Mouse (Mus musculus): ENCODE measurements at regions not wholly inside any gene's neighbourhood (a gene's known extent, or its start where the extent isn't known, plus 50 kb on each side); places are given as distances from the start of the nearest gene placed in this dataset.

DNA sequence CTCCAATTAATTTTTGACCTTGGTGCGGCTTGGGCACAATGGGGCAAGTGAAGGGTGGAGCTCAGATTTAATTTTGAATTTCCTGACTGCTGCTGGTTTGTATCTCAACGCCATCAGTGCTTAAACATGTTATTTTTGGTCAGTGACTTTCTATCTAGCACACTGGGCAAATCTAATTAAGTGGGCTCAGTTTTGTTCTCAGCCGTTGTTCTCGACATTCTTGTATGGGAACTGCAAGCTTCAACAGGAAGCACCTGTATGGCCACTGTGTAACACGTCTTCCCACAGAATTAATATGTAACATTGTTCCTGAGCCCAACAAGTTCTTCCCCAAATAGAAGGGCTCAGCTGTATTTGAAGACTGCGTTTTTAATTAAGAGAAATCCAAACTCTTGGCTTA is 105.7 kb upstream of the Ednrb start:
- no peak overlapping the region for H3K4me3 ChIP-seq (ENCODE audit: insufficient read depth, low read length)
- TF ChIP-seq POLR2A (IDR thresholded peaks at IDR 0.05; ENCODE audit: extremely low read depth, insufficient read depth, low read length) (no peak), CTCF (IDR thresholded peaks at IDR 0.05; ENCODE audit: extremely low read depth, insufficient read depth, low read length) (no peak)
- no peak overlapping the region for H3K27ac ChIP-seq (ENCODE audit: insufficient read depth, low read length)
- no peaks in the 10 kb centered on the region for H3K4me1 ChIP-seq (ENCODE audit: control insufficient read depth, insufficient read depth, low read length)

GRCm38 (mm10) chr14:103948026-103948777 is 104.0 kb upstream of the Ednrb start:
- TF ChIP-seq POLR2A (IDR thresholded peaks at IDR 0.05; ENCODE audit: extremely low read depth, insufficient read depth, low read length) (no peak), CTCF (IDR thresholded peaks at IDR 0.05; ENCODE audit: extremely low read depth, insufficient read depth, low read length) (no peak)
- H3K27ac ChIP-seq (ENCODE audit: insufficient read depth, low read length): no peak overlapping the region

DNA sequence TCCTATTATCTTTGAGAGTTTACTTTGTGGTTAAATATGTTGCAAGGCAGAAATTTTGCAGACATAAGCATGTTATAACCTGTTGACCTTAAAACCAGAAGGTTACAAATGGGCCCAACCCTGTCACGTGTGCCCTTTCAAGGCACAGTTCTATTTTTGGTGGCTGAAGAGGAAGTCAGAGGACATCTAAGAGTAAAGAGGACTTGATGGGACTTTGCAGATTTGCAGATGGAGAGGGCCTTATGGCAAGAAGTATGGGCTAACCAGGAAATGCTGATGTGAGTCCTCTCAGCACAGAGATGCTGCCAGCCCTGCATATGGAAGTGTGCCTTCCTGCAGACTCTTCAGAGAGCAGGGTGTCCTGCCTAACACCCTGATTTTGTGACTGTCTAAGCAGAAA is 101.6 kb upstream of the Ednrb start:
- TF ChIP-seq POLR2A (IDR thresholded peaks at IDR 0.05; ENCODE audit: extremely low read depth, insufficient read depth, low read length) (no peak), CTCF (IDR thresholded peaks at IDR 0.05; ENCODE audit: extremely low read depth, insufficient read depth, low read length) (no peak)
- Histone ChIP-seq H3K27ac (ENCODE audit: insufficient read depth, low read length) (no peak overlapping the region), H3K4me3 (ENCODE audit: insufficient read depth, low read length) (no peak overlapping the region)

More at GRCm38 (mm10) chr14:103948026-103948777, 104.0 kb upstream of the Ednrb start:
- H3K4me3 ChIP-seq (ENCODE audit: insufficient read depth, low read length): no peak overlapping the region
- no peaks in the 10 kb centered on the region for H3K4me1 ChIP-seq (ENCODE audit: control insufficient read depth, insufficient read depth, low read length)

DNA sequence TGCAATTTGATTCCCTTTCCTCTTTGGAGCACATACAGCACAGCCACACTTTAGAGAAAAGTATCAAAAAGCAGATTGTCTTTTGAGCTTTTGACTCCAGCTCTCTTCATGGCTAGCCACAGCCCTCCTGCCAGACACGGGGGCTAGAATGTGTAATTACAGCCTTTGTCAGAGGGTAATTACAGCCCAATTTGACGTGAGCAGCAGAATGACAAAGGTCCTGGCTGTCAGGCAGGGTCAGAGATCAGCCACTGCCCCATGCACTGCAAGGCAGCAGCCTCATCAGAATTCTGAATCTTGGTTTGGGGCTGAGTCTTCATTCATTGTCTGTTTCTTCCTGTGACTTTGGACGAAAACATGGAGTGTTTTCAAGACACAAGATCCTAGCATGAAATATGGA is 95.7 kb upstream of the Ednrb start:
- Histone ChIP-seq H3K4me3 (ENCODE audit: insufficient read depth, low read length) (no peak overlapping the region), H3K4me1 (ENCODE audit: control insufficient read depth, insufficient read depth, low read length) (no peaks in the 10 kb centered on the region), H3K27ac (ENCODE audit: insufficient read depth, low read length) (no peak overlapping the region)
- TF ChIP-seq POLR2A (IDR thresholded peaks at IDR 0.05; ENCODE audit: extremely low read depth, insufficient read depth, low read length) (no peak), CTCF (IDR thresholded peaks at IDR 0.05; ENCODE audit: extremely low read depth, insufficient read depth, low read length) (no peak)

More for the DNA sequence above, 101.6 kb upstream of the Ednrb start:
- no peaks in the 10 kb centered on the region for H3K4me1 ChIP-seq (ENCODE audit: control insufficient read depth, insufficient read depth, low read length)

DNA sequence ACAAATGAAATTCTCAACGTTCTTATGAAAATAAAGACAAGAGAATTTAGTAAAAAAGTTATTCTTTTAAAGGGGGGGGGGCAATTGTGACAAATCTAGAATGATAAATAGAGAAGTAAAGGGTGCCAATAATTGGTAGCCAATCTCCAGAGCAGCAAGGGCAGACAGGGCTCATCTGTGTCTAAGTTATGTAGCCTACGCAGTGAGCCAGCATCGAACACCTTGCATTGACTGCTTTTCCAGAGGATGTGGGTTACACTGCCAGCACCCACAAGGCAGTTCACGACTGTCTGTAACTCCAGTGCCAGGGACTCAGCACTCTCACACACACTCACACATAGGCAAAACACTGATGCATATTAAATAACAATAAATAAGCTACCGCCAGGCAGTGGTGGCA is 94.7 kb upstream of the Ednrb start:
- Histone ChIP-seq H3K4me3 (ENCODE audit: insufficient read depth, low read length) (no peak overlapping the region), H3K27ac (ENCODE audit: insufficient read depth, low read length) (no peak overlapping the region), H3K4me1 (ENCODE audit: control insufficient read depth, insufficient read depth, low read length) (no peaks in the 10 kb centered on the region)
- TF ChIP-seq CTCF (IDR thresholded peaks at IDR 0.05; ENCODE audit: extremely low read depth, insufficient read depth, low read length) (no peak), POLR2A (IDR thresholded peaks at IDR 0.05; ENCODE audit: extremely low read depth, insufficient read depth, low read length) (no peak)

GRCm38 (mm10) chr14:103938201-103938600 is 94.0 kb upstream of the Ednrb start:
- Histone ChIP-seq H3K27ac (ENCODE audit: insufficient read depth, low read length) (no peak overlapping the region), H3K4me1 (ENCODE audit: control insufficient read depth, insufficient read depth, low read length) (no peaks in the 10 kb centered on the region), H3K4me3 (ENCODE audit: insufficient read depth, low read length) (no peak overlapping the region)
- TF ChIP-seq POLR2A (IDR thresholded peaks at IDR 0.05; ENCODE audit: extremely low read depth, insufficient read depth, low read length): no peak
- no peak for TF ChIP-seq CTCF (IDR thresholded peaks at IDR 0.05; ENCODE audit: extremely low read depth, insufficient read depth, low read length)

- no peaks in the 10 kb centered on the region for H3K4me1 ChIP-seq (ENCODE audit: control insufficient read depth, insufficient read depth, low read length)
- H3K27ac ChIP-seq (ENCODE audit: insufficient read depth, low read length): no peak overlapping the region
- TF ChIP-seq POLR2A (IDR thresholded peaks at IDR 0.05; ENCODE audit: extremely low read depth, insufficient read depth, low read length) (no peak), CTCF (IDR thresholded peaks at IDR 0.05; ENCODE audit: extremely low read depth, insufficient read depth, low read length) (no peak)
- no peak overlapping the region for H3K4me3 ChIP-seq (ENCODE audit: insufficient read depth, low read length)
These were observed 93.5 kb upstream of the Ednrb start for GRCm38 (mm10) chr14:103937700-103938099.

DNA sequence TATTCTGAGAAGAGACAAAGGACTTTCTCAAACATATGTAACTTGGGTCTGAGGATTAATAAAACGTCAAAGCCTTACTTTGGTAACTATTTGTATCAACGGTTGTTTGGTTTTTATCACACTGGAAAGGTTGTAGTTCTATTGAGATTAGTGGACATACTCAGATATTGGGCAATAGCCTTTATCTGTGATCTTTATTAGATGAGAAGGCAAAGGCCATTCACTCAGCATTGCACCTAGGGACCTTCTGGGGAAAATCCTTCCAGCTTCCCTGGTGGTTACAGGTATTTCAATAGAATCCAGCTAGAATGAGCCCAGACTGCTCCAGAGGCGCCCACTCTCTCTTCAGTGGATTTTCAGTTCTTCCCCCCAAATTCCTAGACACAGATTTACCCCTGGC is 89.6 kb upstream of the Ednrb start:
- TF ChIP-seq CTCF (IDR thresholded peaks at IDR 0.05; ENCODE audit: extremely low read depth, insufficient read depth, low read length) (no peak), POLR2A (IDR thresholded peaks at IDR 0.05; ENCODE audit: extremely low read depth, insufficient read depth, low read length) (no peak)
- H3K27ac ChIP-seq (ENCODE audit: insufficient read depth, low read length): no peak overlapping the region
- no peak overlapping the region for H3K4me3 ChIP-seq (ENCODE audit: insufficient read depth, low read length)
- no peaks in the 10 kb centered on the region for H3K4me1 ChIP-seq (ENCODE audit: control insufficient read depth, insufficient read depth, low read length)

GRCm38 (mm10) chr14:103932170-103932569 is 88.0 kb upstream of the Ednrb start:
- TF ChIP-seq POLR2A (IDR thresholded peaks at IDR 0.05; ENCODE audit: extremely low read depth, insufficient read depth, low read length) (no peak), CTCF (IDR thresholded peaks at IDR 0.05; ENCODE audit: extremely low read depth, insufficient read depth, low read length) (no peak)
- Histone ChIP-seq H3K4me1 (ENCODE audit: control insufficient read depth, insufficient read depth, low read length) (no peaks in the 10 kb centered on the region), H3K27ac (ENCODE audit: insufficient read depth, low read length) (no peak overlapping the region), H3K4me3 (ENCODE audit: insufficient read depth, low read length) (no peak overlapping the region)

- Histone ChIP-seq H3K27ac (ENCODE audit: insufficient read depth, low read length) (no peak overlapping the region), H3K4me3 (ENCODE audit: insufficient read depth, low read length) (no peak overlapping the region), H3K4me1 (ENCODE audit: control insufficient read depth, insufficient read depth, low read length) (no peaks in the 10 kb centered on the region)
- TF ChIP-seq CTCF (IDR thresholded peaks at IDR 0.05; ENCODE audit: extremely low read depth, insufficient read depth, low read length) (no peak), POLR2A (IDR thresholded peaks at IDR 0.05; ENCODE audit: extremely low read depth, insufficient read depth, low read length) (no peak)
These were observed 85.6 kb upstream of the Ednrb start for GRCm38 (mm10) chr14:103929734-103930364.
